Mouse (Mus musculus) mouse embryonic stem cell (cell line): ENCODE measurements around the gene Tbc1d16.
"Not testable (repeated sequence)": the region's sequence is repeated elsewhere in the genome, so short reads cannot be mapped to it uniquely, and the experiment has no call there.

Experiments used
- in situ Hi-C, 2 experiments: fragments of 300-500 bp; cut with MboI; formaldehyde crosslinking; loops; 1 replicate in 1 of 2; 3 replicates in 1 of 2; pipeline ENCODE4 v1.14.3; 2019 to 2020; ENCODE audit warnings: low sequenced_read_pairs in 2 of 2, low pct_unique_long_range_greater_than_20kb in 1 of 2, mixed read lengths in 1 of 2; ENCODE audit not compliant: unreplicated experiment in 1 of 2

The Tbc1d16 gene

GRCm38 (mm10) chr11:119109415-119110071 lies 118.8 kb downstream of the Tbc1d16 start:
- in situ Hi-C loops: no loop called here

- in situ Hi-C loops: no loop called here
Observed at GRCm38 (mm10) chr11:119108573-119109263, 119.6 kb downstream of the Tbc1d16 start.

- in situ Hi-C loops: no loop called here
Observed at GRCm38 (mm10) chr11:119106289-119106688, 122.0 kb downstream of the Tbc1d16 start.

- in situ Hi-C loops: no loop called here
Observed at GRCm38 (mm10) chr11:119105748-119106147, 122.6 kb downstream of the Tbc1d16 start.

GRCm38 (mm10) chr11:119105071-119105609 lies 123.2 kb downstream of the Tbc1d16 start:
- in situ Hi-C loops: no loop called here

GRCm38 (mm10) chr11:119103991-119104390 lies 124.3 kb downstream of the Tbc1d16 start:
- in situ Hi-C loops: no loop called here

GRCm38 (mm10) chr11:119100355-119100754 lies 127.9 kb downstream of the Tbc1d16 start:
- in situ Hi-C loops: not testable (repeated sequence)

GRCm38 (mm10) chr11:119098202-119098601 lies 130.1 kb downstream of the Tbc1d16 start:
- in situ Hi-C loops: loop anchor here (10.0 kb wide), 2 partner anchors 87 to 107 kb away; no protein-coding TSS in a partner anchor

GRCm38 (mm10) chr11:119095441-119095840 lies 132.9 kb downstream of the Tbc1d16 start:
- in situ Hi-C loops: loop anchor here (10.0 kb wide), 2 partner anchors 89 to 109 kb away; no protein-coding TSS in a partner anchor

- in situ Hi-C loops: loop anchor here (5.0 to 10.0 kb wide), 3 partner anchors 41 to 111 kb away; no protein-coding TSS in a partner anchor
Observed at GRCm38 (mm10) chr11:119093322-119093721, 135.0 kb downstream of the Tbc1d16 start.
